Mouse (Mus musculus): Measurements from ENCODE around the gene Pold1. TPM values are rescaled to one million over a fixed set of nuclear protein-coding genes. Genes with fewer than 3 reads are reported as not detected.

Pold1 gene
- polyA plus RNA-seq, 1 experiment = 11.1 TPM

GRCm38 (mm10) chr7:44551731-44552130 lies 3.1 kb upstream of the Pold1 start:
- Histone ChIP-seq H3K27ac (ENCODE audit: insufficient read depth, low read length) (no peak overlapping the region), H3K4me3 (ENCODE audit: insufficient read depth, low read length) (no peak overlapping the region), H3K4me1 (ENCODE audit: control insufficient read depth, insufficient read depth, low read length) (0 out of 2 replicates have a peak, but pooled peaks cover 1% of the 10 kb centered on the region)
- no peak for TF ChIP-seq POLR2A (IDR thresholded peaks at IDR 0.05; ENCODE audit: extremely low read depth, insufficient read depth, low read length)
- TF ChIP-seq CTCF (IDR thresholded peaks at IDR 0.05; ENCODE audit: extremely low read depth, insufficient read depth, low read length) = no peak

GRCm38 (mm10) chr7:44551301-44551700 lies 2.7 kb upstream of the Pold1 start:
- H3K4me1 ChIP-seq (ENCODE audit: control insufficient read depth, insufficient read depth, low read length) = 0 out of 2 replicates have a peak, but pooled peaks cover 1% of the 10 kb centered on the region
- TF ChIP-seq CTCF (IDR thresholded peaks at IDR 0.05; ENCODE audit: extremely low read depth, insufficient read depth, low read length) = no peak
- no peak for TF ChIP-seq POLR2A (IDR thresholded peaks at IDR 0.05; ENCODE audit: extremely low read depth, insufficient read depth, low read length)
- no peak overlapping the region for H3K4me3 ChIP-seq (ENCODE audit: insufficient read depth, low read length)
- H3K27ac ChIP-seq (ENCODE audit: insufficient read depth, low read length) = no peak overlapping the region

- no peak for TF ChIP-seq POLR2A (IDR thresholded peaks at IDR 0.05; ENCODE audit: extremely low read depth, insufficient read depth, low read length)
- TF ChIP-seq CTCF (IDR thresholded peaks at IDR 0.05; ENCODE audit: extremely low read depth, insufficient read depth, low read length) = no peak
- H3K4me1 ChIP-seq (ENCODE audit: control insufficient read depth, insufficient read depth, low read length) = 0 out of 2 replicates have a peak, but pooled peaks cover 1% of the 10 kb centered on the region
These were observed 1.7 kb upstream of the Pold1 start for GRCm38 (mm10) chr7:44550409-44550678.

GRCm38 (mm10) chr7:44549621-44550408 lies 1.2 kb upstream of the Pold1 start:
- no peak overlapping the region for H3K4me3 ChIP-seq (ENCODE audit: insufficient read depth, low read length)
- no peak overlapping the region for H3K27ac ChIP-seq (ENCODE audit: insufficient read depth, low read length)
- H3K4me1 ChIP-seq (ENCODE audit: control insufficient read depth, insufficient read depth, low read length) = 0 out of 2 replicates have a peak, but pooled peaks cover 1% of the 10 kb centered on the region
- TF ChIP-seq POLR2A (IDR thresholded peaks at IDR 0.05; ENCODE audit: extremely low read depth, insufficient read depth, low read length) (no peak), CTCF (IDR thresholded peaks at IDR 0.05; ENCODE audit: extremely low read depth, insufficient read depth, low read length) (no peak)

More at GRCm38 (mm10) chr7:44550409-44550678, 1.7 kb upstream of the Pold1 start:
- H3K27ac ChIP-seq (ENCODE audit: insufficient read depth, low read length) = no peak overlapping the region
- no peak overlapping the region for H3K4me3 ChIP-seq (ENCODE audit: insufficient read depth, low read length)

GRCm38 (mm10) chr7:44547725-44548124 lies 924 bp downstream of the Pold1 start:
- Histone ChIP-seq H3K4me3 (ENCODE audit: insufficient read depth, low read length) (no peak overlapping the region; the same call in 1 of the 2 replicates), H3K27ac (ENCODE audit: insufficient read depth, low read length) (no peak overlapping the region)

GRCm38 (mm10) chr7:44547041-44547440 lies 1.6 kb downstream of the Pold1 start:
- Histone ChIP-seq H3K4me1 (ENCODE audit: control insufficient read depth, insufficient read depth, low read length) (no peaks in the 10 kb centered on the region), H3K4me3 (ENCODE audit: insufficient read depth, low read length) (no peak overlapping the region), H3K27ac (ENCODE audit: insufficient read depth, low read length) (no peak overlapping the region)
- TF ChIP-seq CTCF (IDR thresholded peaks at IDR 0.05; ENCODE audit: extremely low read depth, insufficient read depth, low read length) (no peak), POLR2A (IDR thresholded peaks at IDR 0.05; ENCODE audit: extremely low read depth, insufficient read depth, low read length) (no peak)

More at GRCm38 (mm10) chr7:44547725-44548124, 924 bp downstream of the Pold1 start:
- no peaks in the 10 kb centered on the region for H3K4me1 ChIP-seq (ENCODE audit: control insufficient read depth, insufficient read depth, low read length)
- TF ChIP-seq POLR2A (IDR thresholded peaks at IDR 0.05; ENCODE audit: extremely low read depth, insufficient read depth, low read length) = no peak
- TF ChIP-seq CTCF (IDR thresholded peaks at IDR 0.05; ENCODE audit: extremely low read depth, insufficient read depth, low read length) = no peak

- TF ChIP-seq CTCF (IDR thresholded peaks at IDR 0.05; ENCODE audit: extremely low read depth, insufficient read depth, low read length) = no peak
- no peak for TF ChIP-seq POLR2A (IDR thresholded peaks at IDR 0.05; ENCODE audit: extremely low read depth, insufficient read depth, low read length)
- Histone ChIP-seq H3K4me3 (ENCODE audit: insufficient read depth, low read length) (no peak overlapping the region), H3K4me1 (ENCODE audit: control insufficient read depth, insufficient read depth, low read length) (no peaks in the 10 kb centered on the region), H3K27ac (ENCODE audit: insufficient read depth, low read length) (no peak overlapping the region)
These were observed 2.4 kb downstream of the Pold1 start for GRCm38 (mm10) chr7:44546274-44546673.

- Histone ChIP-seq H3K4me3 (ENCODE audit: insufficient read depth, low read length) (no peak overlapping the region), H3K4me1 (ENCODE audit: control insufficient read depth, insufficient read depth, low read length) (no peaks in the 10 kb centered on the region), H3K27ac (ENCODE audit: insufficient read depth, low read length) (no peak overlapping the region)
- TF ChIP-seq POLR2A (IDR thresholded peaks at IDR 0.05; ENCODE audit: extremely low read depth, insufficient read depth, low read length) (no peak), CTCF (IDR thresholded peaks at IDR 0.05; ENCODE audit: extremely low read depth, insufficient read depth, low read length) (no peak)
These were observed 5.6 kb downstream of the Pold1 start for GRCm38 (mm10) chr7:44543071-44543470.

GRCm38 (mm10) chr7:44542555-44542954 lies 6.1 kb downstream of the Pold1 start:
- Histone ChIP-seq H3K4me3 (ENCODE audit: insufficient read depth, low read length) (no peak overlapping the region), H3K4me1 (ENCODE audit: control insufficient read depth, insufficient read depth, low read length) (no peaks in the 10 kb centered on the region), H3K27ac (ENCODE audit: insufficient read depth, low read length) (no peak overlapping the region)
- no peak for TF ChIP-seq POLR2A (IDR thresholded peaks at IDR 0.05; ENCODE audit: extremely low read depth, insufficient read depth, low read length)

All from cortical plate, adult 2 months (tissue).